Mouse (Mus musculus): ENCODE data around the gene Rnase12.

DNA sequence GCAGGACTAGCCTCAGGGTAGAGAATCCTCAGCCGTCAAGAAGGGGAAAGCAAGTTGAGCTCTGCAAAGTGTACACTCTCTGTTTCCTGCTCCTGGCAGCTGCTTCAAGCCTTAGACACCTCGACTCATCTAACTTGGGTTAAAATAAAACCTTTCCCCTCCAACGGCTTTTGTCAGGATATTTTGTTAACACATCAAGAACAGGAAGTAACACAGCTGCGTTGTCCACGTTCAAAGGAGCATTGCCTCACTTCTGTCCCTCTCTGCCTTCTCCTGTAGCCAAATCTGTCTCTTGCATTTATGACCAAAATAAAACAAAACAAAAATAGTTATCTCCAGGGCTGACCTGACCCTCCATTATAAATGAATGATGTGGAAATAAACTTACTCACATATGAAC, 9.6 kb downstream of the Rnase12 start:
- TF ChIP-seq GATA1 (IDR thresholded peaks at IDR 0.05; ENCODE audit: low read length) (no peak), TAL1 (IDR thresholded peaks at IDR 0.05; ENCODE audit: low read length) (no peak)

Data from erythroblast, embryonic 14.5 days (primary cell).